In the genomic region with DNA sequence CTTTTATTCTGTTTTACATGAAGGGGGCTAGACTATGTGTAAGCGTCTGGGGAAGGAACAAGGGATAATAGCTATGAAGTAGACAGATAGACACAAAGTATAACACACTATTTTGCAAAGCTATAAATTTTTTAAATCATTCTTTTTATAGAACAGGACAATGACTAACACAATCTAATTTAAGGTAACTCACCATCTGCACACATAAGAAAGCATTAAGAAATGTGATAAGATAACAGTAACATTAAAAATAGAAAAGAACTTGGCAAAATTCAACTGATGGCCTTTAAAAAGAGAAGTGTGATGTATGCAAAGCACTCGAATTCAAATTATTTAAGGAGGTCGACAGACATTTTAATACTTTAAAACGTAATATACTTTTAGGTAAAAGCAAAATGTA, we compare ENCODE assay signal across 20 mouse cellular contexts. TPM values are rescaled to one million over a fixed set of nuclear protein-coding genes. Genes with fewer than 3 reads are reported as not detected.
DNase-seq lines count a peak whose midpoint lies in the region; ATAC-seq and TF ChIP-seq lines count a peak whose summit lies in the region.
"Had no signal": no experiment of that assay in that cellular context is flagged by ENCODE, and none has a peak within 500 bp of the region (broad histone marks: within the 10 kb centered on the region; RNA-seq: fewer than 3 reads in every experiment).

No protein-coding gene starts in this region.

- intact Hi-C loops in heart, postnatal 14 days (cut with DNase I): no loop called here

- H3K9ac ChIP-seq in heart, embryonic 15.5 days: no peak overlapping the region
- no peak overlapping the region for H3K9ac ChIP-seq in CH12.LX (ENCODE audit: insufficient read depth, low read depth)
- H3K9ac ChIP-seq: embryonic facial prominence, embryonic 15.5 days; hindbrain, embryonic 14.5 days; intestine, embryonic 15.5 days had no signal

- peaks cover 44% of the 10 kb centered on the region for H3K36me3 ChIP-seq in heart, embryonic 10.5 days
- peaks cover 11% of the 10 kb centered on the region; the same call in 1 of the 2 replicates for H3K36me3 ChIP-seq in heart, embryonic 15.5 days
- H3K36me3 ChIP-seq in CH12.LX (replicated peaks in 1 of 2; ENCODE audit: control insufficient read depth in 1 of 2, insufficient read depth in 1 of 2, low read length in 1 of 2): peaks cover 29 to 61% of the 10 kb centered on the region in 2 experiments
- H3K36me3 ChIP-seq in myocyte (ENCODE audit: control insufficient read depth, insufficient read depth): peaks cover 23% of the 10 kb centered on the region

- 0 out of 2 replicates have a peak, but pooled peaks have one; percentile 5 for TF ChIP-seq EP300 in CH12.LX (IDR thresholded peaks at IDR 0.05; ENCODE audit: low read length)

- TF ChIP-seq RAD21 in CH12.LX (IDR thresholded peaks at IDR 0.05; ENCODE audit: low read depth, low read length): no peak

- WGBS in heart, embryonic 10.5 days: 86% methylated on average over 4 of the region's 4 CpGs
- WGBS in heart, embryonic 15.5 days: 72% methylated on average over 4 of the region's 4 CpGs

- H3K79me2 ChIP-seq in CH12.LX (replicated peaks; ENCODE audit: control insufficient read depth, extremely low read depth, insufficient read depth, poor library complexity, severe bottlenecking) (peaks cover 65% of the 10 kb centered on the region), myocyte (ENCODE audit: control insufficient read depth, insufficient read depth) (peaks cover 81% of the 10 kb centered on the region)

- H3K4me1 ChIP-seq in heart, embryonic 10.5 days: peaks cover 10% of the 10 kb centered on the region; the same call in 1 of the 2 replicates
- H3K4me1 ChIP-seq in heart, embryonic 15.5 days (replicated peaks): peaks cover 22% of the 10 kb centered on the region; the same call in 1 of the 2 replicates
- H3K4me1 ChIP-seq in CH12.LX (ENCODE audit: control insufficient read depth in 1 of 2, insufficient read depth in 2 of 2): peaks cover 8 to 88% of the 10 kb centered on the region in 2 experiments
- H3K4me1 ChIP-seq: embryonic facial prominence, embryonic 15.5 days; forebrain, embryonic 10.5 days; hindbrain, embryonic 10.5 days had no signal

- no peak for TF ChIP-seq POLR2A in CH12.LX (IDR thresholded peaks at IDR 0.05; ENCODE audit: low read depth, low read length)
- TF ChIP-seq POLR2A in myocyte (IDR thresholded peaks at IDR 0.05; ENCODE audit: insufficient read length, low read depth): no peak

- H3ac ChIP-seq in myocyte (ENCODE audit: control insufficient read depth, insufficient read length): no peak overlapping the region

- no peaks in the 10 kb centered on the region for H3K27me3 ChIP-seq in heart, embryonic 10.5 days (ENCODE audit: insufficient read depth, poor library complexity, severe bottlenecking)
- H3K27me3 ChIP-seq in heart, embryonic 15.5 days: no peaks in the 10 kb centered on the region
- H3K27me3 ChIP-seq in CH12.LX (replicated peaks): no peaks in the 10 kb centered on the region
- H3K27me3 ChIP-seq in myocyte (ENCODE audit: control insufficient read depth, insufficient read depth, insufficient read length): no peaks in the 10 kb centered on the region
- H3K27me3 ChIP-seq: embryonic facial prominence, embryonic 15.5 days; intestine, embryonic 15.5 days had no signal

- DNase-seq in heart, embryonic 10.5 days (ENCODE audit: low spot score): no peak
- no peak for DNase-seq in heart, adult 11 months
- DNase-seq in heart, postnatal 14 days: no peak
- DNase-seq in CH12.LX (ENCODE audit: extremely low read depth): no peak
- DNase-seq: adrenal gland, adult 8-10 months; adrenal gland, postnatal 36 days; cerebellum, adult 2 months; cerebellum, postnatal 14 days; embryo, embryonic 11 days; gastrocnemius, postnatal 10 days; kidney, adult 18-20 months had no signal

- no peak for ATAC-seq in heart, embryonic 15.5 days (replicated peaks; ENCODE audit: insufficient number of reproducible peaks, insufficient read depth, low FRiP score, low read depth)
- ATAC-seq: forebrain, embryonic 14.5 days; intestine, embryonic 15.5 days had no signal

- no peak overlapping the region for H3K4me2 ChIP-seq in heart, embryonic 15.5 days
- no peak overlapping the region for H3K4me2 ChIP-seq in CH12.LX (ENCODE audit: insufficient read depth, low read depth, poor library complexity, severe bottlenecking)
- H3K4me2 ChIP-seq in myocyte (ENCODE audit: low read depth): peak overlapping the region; percentile 50
- H3K4me2 ChIP-seq: embryonic facial prominence, embryonic 15.5 days; hindbrain, embryonic 14.5 days; intestine, embryonic 15.5 days had no signal

- in situ Hi-C loops in CH12.LX (cut with MboI; ENCODE audit: low pct_ligation_motif_present, low pct_unique_long_range_greater_than_20kb, low sequenced_read_pairs): no loop called here

- dilution Hi-C loops in CH12.LX (cut with MboI; ENCODE audit: extremely low pct_ligation_motif_present, extremely low pct_unique_long_range_greater_than_20kb, low sequenced_read_pairs): no loop called here

- H3K9me3 ChIP-seq in heart, embryonic 10.5 days: no peaks in the 10 kb centered on the region
- no peaks in the 10 kb centered on the region for H3K9me3 ChIP-seq in heart, embryonic 15.5 days (replicated peaks)
- no peaks in the 10 kb centered on the region for H3K9me3 ChIP-seq in CH12.LX (replicated peaks; ENCODE audit: low read length)
- H3K9me3 ChIP-seq: embryonic facial prominence, embryonic 15.5 days; forebrain, embryonic 10.5 days; hindbrain, embryonic 10.5 days; intestine, embryonic 15.5 days had no signal

- 0 out of 2 replicates have a peak overlapping the region, but pooled peaks have one; percentile 52 for H3K27ac ChIP-seq in heart, embryonic 10.5 days
- H3K27ac ChIP-seq in heart, embryonic 15.5 days: peak overlapping the region; percentile 61
- H3K27ac ChIP-seq in CH12.LX (ENCODE audit: insufficient read depth, low read depth): no peak overlapping the region
- H3K27ac ChIP-seq: embryonic facial prominence, embryonic 15.5 days; forebrain, embryonic 10.5 days; hindbrain, embryonic 10.5 days; hindbrain, embryonic 14.5 days; intestine, embryonic 15.5 days had no signal

- H3K4me3 ChIP-seq in heart, embryonic 10.5 days: no peak overlapping the region
- H3K4me3 ChIP-seq in heart, embryonic 15.5 days: no peak overlapping the region
- no peak overlapping the region for H3K4me3 ChIP-seq in CH12.LX (replicated peaks in 1 of 3; ENCODE audit: low read depth in 2 of 3, low read length in 2 of 3, poor library complexity in 1 of 3)
- H3K4me3 ChIP-seq in myocyte: no peak overlapping the region
- H3K4me3 ChIP-seq: embryonic facial prominence, embryonic 15.5 days; erythroblast, embryonic 14.5 days; forebrain, embryonic 10.5 days; hindbrain, embryonic 10.5 days; intestine, embryonic 15.5 days had no signal

- TF ChIP-seq CTCF in CH12.LX (conservative IDR thresholded peaks at IDR 0.05 in 1 of 2, IDR thresholded peaks at IDR 0.05 in 1 of 2; ENCODE audit: low read depth in 2 of 2, low read length in 2 of 2): no peak

TF ChIP-seq in CH12.LX, 34 proteins besides CTCF, POLR2A, EP300 and RAD21 (continues in another document):
- TF ChIP-seq NRF1 (IDR thresholded peaks at IDR 0.05; ENCODE audit: low read depth, low read length) (no peak), SMC3 (IDR thresholded peaks at IDR 0.05; ENCODE audit: low read depth, low read length) (no peak), SIN3A (IDR thresholded peaks at IDR 0.05; ENCODE audit: low read length) (no peak), IRF4 (IDR thresholded peaks at IDR 0.05; ENCODE audit: low read depth, low read length) (no peak), JUND (conservative IDR thresholded peaks at IDR 0.05; ENCODE audit: low read depth, low read length) (no peak), MXI1 (IDR thresholded peaks at IDR 0.05; ENCODE audit: low read depth, low read length) (no peak), ZKSCAN1 (IDR thresholded peaks at IDR 0.05; ENCODE audit: borderline replicate concordance, low read depth, low read length) (no peak), NELFE (IDR thresholded peaks at IDR 0.05; ENCODE audit: low read depth, low read length) (no peak)

TF ChIP-seq in myocyte, 11 proteins besides CTCF, POLR2A, EP300 and RAD21 (continues in another document):
- TF ChIP-seq POLR2AphosphoS2 (IDR thresholded peaks at IDR 0.05; ENCODE audit: insufficient read length, low read depth): no peak
- TF ChIP-seq TCF12 (IDR thresholded peaks at IDR 0.05; ENCODE audit: insufficient read depth, poor library complexity, severe bottlenecking): no peak
- TF ChIP-seq MAX (IDR thresholded peaks at IDR 0.05; ENCODE audit: low read depth): no peak
- no peak for TF ChIP-seq CEBPB (IDR thresholded peaks at IDR 0.05; ENCODE audit: insufficient read depth, poor library complexity, severe bottlenecking)
- no peak for TF ChIP-seq E2F4 (IDR thresholded peaks at IDR 0.05; ENCODE audit: insufficient read depth)
- TF ChIP-seq USF1 (IDR thresholded peaks at IDR 0.05; ENCODE audit: low read depth): no peak
- no peak for TF ChIP-seq REST (IDR thresholded peaks at IDR 0.05; ENCODE audit: insufficient read depth, insufficient read length)
- no peak for TF ChIP-seq SRF (IDR thresholded peaks at IDR 0.05; ENCODE audit: control insufficient read depth, insufficient read length, low read depth)

RNA-seq across cellular contexts. Expression of a gene that starts 22.4 kb away (rescaled TPM):
- polyA plus RNA-seq in heart, embryonic 10.5 days (2016; fragmentation: Nextera tagmentation; extraction: Ambion mirVana): 143 and 206 TPM in 2 replicates
- 103 and 118 TPM in 2 replicates for polyA plus RNA-seq in heart, embryonic 15.5 days (2015; fragmentation: Nextera tagmentation; extraction: Ambion mirVana)
- total RNA-seq in heart, postnatal 14 days (2021): 100 to 1,000 TPM; 159 to 171 TPM
- total RNA-seq in CH12.LX (2012; rRNA removed) (140 and 174 TPM in 2 replicates), CH12.LX (2014; rRNA removed) (284 and 303 TPM in 2 replicates)
- polyA plus RNA-seq in CH12.LX (2012; ENCODE audit: insufficient read length, low read depth) (219 and 256 TPM in 2 replicates), myocyte (2012; fragmentation: generic; extraction: Trizol) (86.1 TPM)

RNA-seq across cellular contexts. Expression of a gene that starts 51.2 kb away (rescaled TPM):
- 24.4 and 30.2 TPM in 2 replicates for polyA plus RNA-seq in heart, embryonic 10.5 days (2016; fragmentation: Nextera tagmentation; extraction: Ambion mirVana)
- 16.1 and 18.1 TPM in 2 replicates for polyA plus RNA-seq in heart, embryonic 15.5 days (2015; fragmentation: Nextera tagmentation; extraction: Ambion mirVana)
- total RNA-seq in heart, postnatal 14 days (2021): 1 to 10 TPM; 7.0 to 7.2 TPM
- 29.8 and 39.4 TPM in 2 replicates for total RNA-seq in CH12.LX (2012; rRNA removed)
- total RNA-seq in CH12.LX (2014; rRNA removed): 34.7 and 40.9 TPM in 2 replicates
- polyA plus RNA-seq in CH12.LX (2012; ENCODE audit: insufficient read length, low read depth): 48.2 and 54.5 TPM in 2 replicates
- 22.6 TPM for polyA plus RNA-seq in myocyte (2012; fragmentation: generic; extraction: Trizol)

RNA-seq across cellular contexts. Expression of a gene that starts 51.4 kb away (rescaled TPM):
- polyA plus RNA-seq in heart, embryonic 10.5 days (2016; fragmentation: Nextera tagmentation; extraction: Ambion mirVana): 107 and 115 TPM in 2 replicates
- polyA plus RNA-seq in heart, embryonic 15.5 days (2015; fragmentation: Nextera tagmentation; extraction: Ambion mirVana): 74.3 and 82.1 TPM in 2 replicates
- 10 to 100 TPM; 55.3 to 59.2 TPM for total RNA-seq in heart, postnatal 14 days (2021)
- 80.9 and 86.9 TPM in 2 replicates for total RNA-seq in CH12.LX (2012; rRNA removed)
- 209 and 231 TPM in 2 replicates for total RNA-seq in CH12.LX (2014; rRNA removed)
- 166 and 167 TPM in 2 replicates for polyA plus RNA-seq in CH12.LX (2012; ENCODE audit: insufficient read length, low read depth)
- 169 TPM for polyA plus RNA-seq in myocyte (2012; fragmentation: generic; extraction: Trizol)
